Mouse (Mus musculus): ENCODE data around the gene Fam20c. TPM values are rescaled to one million over a fixed set of nuclear protein-coding genes. Genes with fewer than 3 reads are reported as not detected.
A peak's percentile ranks its signal among the peaks of the same experiment; 100 is the strongest.

Fam20c gene
- polyA plus RNA-seq, 1 experiment from 2014 or later, result 4.6 TPM

DNA sequence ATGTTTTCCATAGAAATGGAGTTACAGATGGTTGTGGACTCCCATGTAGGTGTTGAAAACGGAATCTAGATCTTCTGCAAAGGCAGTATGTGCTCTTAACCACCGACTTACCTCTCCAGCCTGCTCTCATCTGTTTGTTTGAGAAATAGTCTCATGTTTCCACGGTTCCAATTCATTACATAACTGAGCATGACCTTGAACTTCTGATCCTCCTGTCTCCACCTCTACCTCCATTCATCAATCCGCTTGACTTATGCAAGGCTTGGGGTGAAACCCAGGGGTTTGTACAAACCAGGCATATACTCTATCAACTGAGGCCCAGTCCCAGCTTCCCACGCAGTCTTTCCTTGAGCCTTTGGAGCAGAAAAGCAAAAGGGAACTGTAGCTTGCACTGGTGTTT lies 12.8 kb upstream of the Fam20c start:
- no peaks in the 10 kb centered on the region for H3K27me3 ChIP-seq (replicated peaks; ENCODE audit: low read depth, poor library complexity, severe bottlenecking)
- H3K9me3 ChIP-seq, result no peaks in the 10 kb centered on the region
- H3K36me3 ChIP-seq (replicated peaks), result no peaks in the 10 kb centered on the region
- DNase-seq (ENCODE audit: low spot score), result no peak
- H3K4me1 ChIP-seq, result peaks cover 8% of the 10 kb centered on the region
- H3K4me3 ChIP-seq, result no peak overlapping the region
- WGBS, result 80% methylated on average over 5 of the region's 5 CpGs
- no peak overlapping the region for H3K27ac ChIP-seq (replicated peaks)

DNA sequence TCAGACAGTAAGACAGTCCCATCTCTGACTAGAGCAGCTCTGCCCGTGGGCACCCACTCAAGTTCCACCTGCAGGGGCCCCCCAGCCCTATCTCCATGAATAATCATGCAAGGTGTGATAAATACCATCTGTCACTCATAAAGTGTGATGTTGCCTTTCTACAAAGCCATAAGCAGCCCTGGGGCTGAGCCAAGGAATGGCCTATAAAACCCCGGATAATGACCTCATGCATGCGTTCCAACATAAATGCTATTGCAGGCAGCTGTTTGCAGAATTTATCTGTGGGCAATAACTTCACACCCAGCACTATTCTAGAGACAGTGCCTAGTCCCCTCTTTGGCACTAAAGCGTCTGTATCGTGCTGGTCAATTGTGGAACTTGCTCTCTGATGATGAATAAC lies 12.0 kb upstream of the Fam20c start:
- peaks cover 8% of the 10 kb centered on the region for H3K4me1 ChIP-seq
- no peaks in the 10 kb centered on the region for H3K36me3 ChIP-seq (replicated peaks)
- H3K27me3 ChIP-seq (replicated peaks; ENCODE audit: low read depth, poor library complexity, severe bottlenecking), result no peaks in the 10 kb centered on the region
- no peak overlapping the region for H3K4me3 ChIP-seq
- H3K9me3 ChIP-seq, result no peaks in the 10 kb centered on the region
- WGBS, result 84% methylated on average over 5 of the region's 5 CpGs
- no peak overlapping the region for H3K27ac ChIP-seq (replicated peaks)
- DNase-seq (ENCODE audit: low spot score), result no peak

DNA sequence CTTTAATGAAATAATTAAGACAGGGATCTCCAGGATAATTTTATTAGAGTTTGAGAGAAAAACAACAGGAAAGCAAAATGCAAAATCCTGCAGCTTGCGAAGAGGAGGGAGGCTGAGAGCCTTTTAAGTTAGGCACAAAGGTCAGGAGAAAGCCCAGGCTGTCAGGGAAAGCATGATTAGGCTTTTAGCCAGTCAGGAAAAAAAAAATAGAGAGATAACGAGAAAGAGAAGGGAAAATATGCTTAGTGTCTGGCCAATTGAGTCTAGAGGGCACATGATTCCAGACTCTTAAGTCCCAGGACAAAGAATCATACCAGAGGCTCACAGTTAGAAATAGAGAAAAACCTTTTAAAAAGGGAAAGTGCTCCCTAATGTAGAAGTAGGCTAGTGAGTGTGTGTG lies 10.7 kb upstream of the Fam20c start:
- H3K4me3 ChIP-seq, result no peak overlapping the region
- WGBS, result 39% methylated on average over 2 of the region's 2 CpGs
- H3K27ac ChIP-seq (replicated peaks), result no peak overlapping the region
- H3K9me3 ChIP-seq, result no peaks in the 10 kb centered on the region
- no peaks in the 10 kb centered on the region for H3K36me3 ChIP-seq (replicated peaks)
- no peaks in the 10 kb centered on the region for H3K4me1 ChIP-seq
- no peaks in the 10 kb centered on the region for H3K27me3 ChIP-seq (replicated peaks; ENCODE audit: low read depth, poor library complexity, severe bottlenecking)
- no peak for DNase-seq (ENCODE audit: low spot score)

DNA sequence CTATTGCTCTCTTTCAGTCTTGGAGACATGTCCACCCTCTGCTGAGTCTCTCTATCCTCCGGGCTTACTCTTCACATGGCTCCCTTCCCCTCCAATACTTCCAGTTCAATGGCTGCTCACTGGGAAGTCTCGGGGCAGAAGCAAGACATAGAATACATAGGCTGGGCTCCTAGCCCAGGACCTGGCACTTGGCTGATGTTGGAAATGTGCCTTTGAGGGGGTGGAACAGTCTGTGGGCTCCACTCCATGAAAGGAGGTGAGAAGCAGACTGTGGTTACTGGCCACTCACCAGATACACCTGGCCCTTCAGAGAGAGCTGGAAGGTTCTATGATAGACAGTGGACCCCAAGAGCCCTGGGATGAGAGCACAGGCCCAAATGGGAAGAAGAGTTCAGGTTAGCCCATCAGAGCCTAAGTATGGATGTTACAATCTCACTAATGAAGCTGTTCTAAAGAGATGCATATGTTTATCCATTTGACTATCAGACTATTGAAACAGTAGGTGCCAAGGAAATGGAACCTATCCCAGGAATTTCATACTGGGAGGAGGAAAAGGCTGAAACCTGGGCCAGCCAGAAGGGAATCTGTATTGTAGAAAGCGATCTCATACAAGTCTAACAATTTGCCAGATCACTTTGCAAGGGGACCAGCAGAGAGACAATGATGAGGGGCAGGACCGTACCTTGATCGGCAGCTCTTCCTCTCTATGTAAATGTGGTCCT lies 8.8 kb upstream of the Fam20c start:
- peaks cover under 1% of the 10 kb centered on the region; the same call in 1 of the 2 replicates for H3K27me3 ChIP-seq (replicated peaks; ENCODE audit: low read depth, poor library complexity, severe bottlenecking)
- H3K4me1 ChIP-seq, result no peaks in the 10 kb centered on the region
- H3K36me3 ChIP-seq (replicated peaks), result no peaks in the 10 kb centered on the region
- DNase-seq (ENCODE audit: low spot score), result no peak
- no peaks in the 10 kb centered on the region for H3K9me3 ChIP-seq
- H3K4me3 ChIP-seq, result no peak overlapping the region
- WGBS, result 89% methylated on average over 5 of the region's 5 CpGs
- H3K27ac ChIP-seq (replicated peaks), result no peak overlapping the region

DNA sequence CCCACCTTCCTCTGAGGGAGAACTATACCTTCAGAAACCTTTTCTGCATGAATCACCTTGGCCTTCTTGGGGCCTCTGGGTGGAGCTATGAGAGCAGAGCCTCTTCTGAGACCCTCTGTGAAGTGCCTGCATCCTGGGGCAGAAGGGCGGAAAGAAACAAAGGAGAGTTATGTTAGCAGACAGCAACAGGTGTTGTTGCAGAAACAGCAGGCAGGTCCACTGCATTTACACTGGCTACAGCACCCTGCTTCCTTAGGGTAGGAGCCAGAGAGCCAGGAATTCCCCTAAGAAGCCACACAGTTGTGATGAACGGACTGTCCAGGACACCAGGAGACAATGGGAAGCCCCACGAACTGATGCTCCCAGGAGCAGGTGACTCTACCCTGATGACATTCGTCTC lies 1.0 kb upstream of the Fam20c start:
- peaks cover 43% of the 10 kb centered on the region for H3K4me1 ChIP-seq
- H3K4me3 ChIP-seq, result peak overlapping the region; percentile 68; the same call in 1 of the 2 replicates
- H3K27ac ChIP-seq (replicated peaks), result no peak overlapping the region
- DNase-seq (ENCODE audit: low spot score), result no peak
- H3K9me3 ChIP-seq, result no peaks in the 10 kb centered on the region
- H3K36me3 ChIP-seq (replicated peaks), result no peaks in the 10 kb centered on the region
- peaks cover 75% of the 10 kb centered on the region for H3K27me3 ChIP-seq (replicated peaks; ENCODE audit: low read depth, poor library complexity, severe bottlenecking)
- 65% methylated on average over 4 of the region's 4 CpGs for WGBS

DNA sequence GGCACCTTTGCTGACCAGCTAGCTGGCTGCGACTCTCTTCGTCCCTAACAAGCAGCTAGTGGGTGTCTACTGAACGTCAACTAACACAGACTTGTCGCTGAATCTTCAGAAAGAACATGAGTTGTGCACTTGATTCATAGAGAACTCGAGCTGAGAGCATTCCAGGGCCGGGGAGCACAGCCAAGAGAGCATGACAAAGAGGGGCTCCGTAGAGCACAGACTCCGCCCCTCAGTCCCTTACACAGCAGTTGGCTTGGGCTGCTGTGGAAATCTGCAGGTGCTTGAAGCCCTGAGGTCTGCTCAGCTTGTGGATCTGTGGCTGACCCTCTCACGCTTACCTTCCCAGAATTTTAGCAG lies 390 bp upstream of the Fam20c start:
- Histone ChIP-seq H3K9me3 (no peaks in the 10 kb centered on the region), H3K27ac (replicated peaks) (peak overlapping the region; percentile 77), H3K27me3 (replicated peaks; ENCODE audit: low read depth, poor library complexity, severe bottlenecking) (peaks cover 81% of the 10 kb centered on the region), H3K4me3 (peak overlapping the region; percentile 68), H3K36me3 (replicated peaks) (no peaks in the 10 kb centered on the region), H3K4me1 (peaks cover 43% of the 10 kb centered on the region)
- 5% methylated on average over 9 of the region's 9 CpGs for WGBS
- DNase-seq (ENCODE audit: low spot score), result peak; percentile 45

DNA sequence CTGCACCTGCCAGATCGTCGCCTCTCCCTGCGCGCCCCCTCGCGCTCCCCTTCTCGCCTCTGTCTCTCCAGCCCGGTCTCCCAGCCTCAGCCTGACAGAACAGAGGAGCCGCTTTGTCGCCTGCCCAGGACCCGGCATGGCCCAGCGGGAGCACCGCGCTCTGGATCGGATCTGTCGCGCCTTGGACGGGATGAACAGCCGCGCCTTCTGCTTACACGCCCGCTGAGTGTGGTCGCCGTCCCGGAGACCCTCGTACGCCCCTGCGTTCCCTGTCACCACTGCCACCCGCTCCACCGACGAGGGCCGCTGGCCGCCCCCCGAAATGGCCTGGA lies 773 bp downstream of the Fam20c start:
- under 1% methylated on average over 34 of the region's 34 CpGs for WGBS
- Histone ChIP-seq H3K27me3 (replicated peaks; ENCODE audit: low read depth, poor library complexity, severe bottlenecking) (peaks cover 86% of the 10 kb centered on the region), H3K4me3 (peak overlapping the region; percentile 68), H3K4me1 (peaks cover 43% of the 10 kb centered on the region), H3K9me3 (no peaks in the 10 kb centered on the region), H3K27ac (replicated peaks) (peak overlapping the region; percentile 77), H3K36me3 (replicated peaks) (no peaks in the 10 kb centered on the region)
- DNase-seq (ENCODE audit: low spot score), result no peak

DNA sequence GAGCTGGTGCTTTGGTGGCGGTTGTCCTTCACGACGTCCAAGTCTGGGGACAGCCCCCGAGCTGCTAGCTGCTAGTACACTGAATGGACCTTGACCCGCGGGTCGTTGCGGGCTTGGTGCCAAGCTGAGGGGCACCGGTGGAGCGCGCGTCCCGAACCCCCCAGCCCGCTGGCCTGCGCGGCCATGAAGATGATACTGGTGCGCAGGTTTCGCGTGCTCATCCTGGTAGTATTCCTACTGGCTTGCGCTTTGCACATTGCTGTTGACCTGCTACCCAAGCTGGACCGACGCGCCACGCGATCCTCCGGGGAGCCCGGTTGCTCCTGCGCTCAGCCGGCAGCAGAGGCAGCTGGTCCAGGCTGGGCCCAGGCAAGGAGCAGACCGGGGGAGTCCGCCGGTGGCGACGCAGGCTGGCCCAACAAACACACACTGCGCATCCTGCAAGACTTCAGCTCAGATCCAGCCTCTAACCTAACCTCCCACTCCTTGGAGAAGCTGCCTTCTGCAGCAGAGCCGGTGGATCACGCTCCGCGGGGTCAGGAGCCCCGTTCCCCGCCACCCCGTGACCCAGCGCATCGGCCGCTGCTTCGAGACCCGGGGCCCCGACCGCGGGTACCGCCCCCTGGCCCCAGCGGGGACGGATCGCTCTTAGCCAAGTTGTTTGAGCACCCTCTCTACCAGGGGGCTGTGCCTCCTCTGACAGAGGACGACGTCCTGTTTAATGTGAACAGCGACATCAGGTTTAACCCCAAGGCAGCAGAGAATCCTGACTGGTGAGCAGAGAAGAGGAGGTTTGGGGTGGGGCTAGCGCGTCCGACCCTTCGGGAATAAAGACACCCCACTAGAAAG lies 1.4 kb downstream of the Fam20c start:
- Histone ChIP-seq H3K36me3 (replicated peaks) (no peaks in the 10 kb centered on the region), H3K27ac (replicated peaks) (peak overlapping the region; percentile 77), H3K9me3 (no peaks in the 10 kb centered on the region), H3K4me1 (peaks cover 48% of the 10 kb centered on the region), H3K27me3 (replicated peaks; ENCODE audit: low read depth, poor library complexity, severe bottlenecking) (peaks cover 89% of the 10 kb centered on the region), H3K4me3 (peak overlapping the region; percentile 68)
- DNase-seq (ENCODE audit: low spot score), result peak; percentile 43
- 1% methylated on average over 61 of the region's 61 CpGs for WGBS

DNA sequence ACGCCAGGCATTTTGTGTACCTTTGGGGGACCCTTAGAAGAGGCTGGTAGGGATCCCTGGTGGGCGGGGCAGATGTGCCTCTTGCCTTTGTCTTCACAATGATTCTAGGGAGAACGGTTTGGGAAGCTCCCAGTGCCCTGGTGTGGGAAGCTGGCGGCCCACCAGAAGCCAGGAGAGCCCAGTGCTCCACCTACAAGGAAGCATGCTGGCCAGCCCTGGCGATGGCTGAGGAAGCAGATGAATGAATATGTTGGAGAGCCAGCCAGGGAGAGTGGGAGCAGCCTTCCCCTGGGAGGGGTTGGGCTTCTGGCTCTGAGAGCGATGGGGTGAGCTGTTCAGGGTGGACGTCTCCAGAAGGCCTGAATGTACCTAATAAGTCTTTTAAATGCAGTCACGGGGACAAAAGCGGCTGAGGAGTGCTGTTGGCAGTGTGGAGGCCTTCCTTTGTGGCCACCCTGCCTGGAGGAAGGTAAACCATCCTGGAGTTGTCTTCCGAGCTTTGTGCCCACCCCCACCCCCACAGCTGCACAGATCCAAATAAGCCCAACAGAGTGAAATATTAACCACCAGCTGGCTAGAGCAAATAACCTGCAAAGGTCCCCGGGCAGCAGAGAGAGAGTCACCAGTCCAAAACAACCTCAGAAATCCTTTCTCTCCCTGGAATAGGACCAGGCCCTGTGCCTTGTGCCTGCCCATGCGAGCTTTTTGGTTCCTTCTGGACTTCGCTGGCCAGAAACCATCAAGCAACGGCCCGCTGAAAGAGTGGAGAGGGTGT lies 2.2 kb downstream of the Fam20c start:
- DNase-seq (ENCODE audit: low spot score), result no peak
- Histone ChIP-seq H3K27ac (replicated peaks) (peak overlapping the region; percentile 77; the same call in 1 of the 2 replicates), H3K27me3 (replicated peaks; ENCODE audit: low read depth, poor library complexity, severe bottlenecking) (peaks cover 81% of the 10 kb centered on the region)

DNA sequence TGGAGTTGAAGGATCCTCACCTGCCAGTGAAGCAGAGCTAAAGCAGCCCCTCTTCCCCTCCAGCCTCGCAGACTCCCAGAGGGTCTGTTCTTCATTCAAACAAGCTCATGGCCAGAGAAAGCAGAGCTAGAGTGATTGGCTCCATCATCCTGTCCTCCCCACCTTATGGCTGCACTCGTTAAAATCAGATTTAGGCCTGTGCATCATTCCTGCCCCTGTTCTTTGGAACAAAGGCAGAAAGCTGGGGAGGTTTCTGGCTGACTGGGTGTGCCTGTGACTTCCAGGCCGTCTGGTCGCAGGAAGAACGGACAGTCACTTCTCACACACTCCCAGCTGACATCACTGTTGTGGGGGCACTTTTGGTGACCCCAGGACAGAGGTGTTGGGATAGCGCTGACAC lies 2.8 kb downstream of the Fam20c start:
- no peak for DNase-seq (ENCODE audit: low spot score)
- WGBS, result 69% methylated on average over 6 of the region's 6 CpGs
- Histone ChIP-seq H3K4me1 (peaks cover 60% of the 10 kb centered on the region), H3K27me3 (replicated peaks; ENCODE audit: low read depth, poor library complexity, severe bottlenecking) (peaks cover 77% of the 10 kb centered on the region), H3K36me3 (replicated peaks) (no peaks in the 10 kb centered on the region), H3K9me3 (no peaks in the 10 kb centered on the region), H3K4me3 (peak overlapping the region; percentile 68), H3K27ac (replicated peaks) (no peak overlapping the region)

More for the DNA sequence above, 2.2 kb downstream of the Fam20c start:
- WGBS, result 32% methylated on average over 15 of the region's 15 CpGs
- H3K9me3 ChIP-seq, result no peaks in the 10 kb centered on the region
- H3K4me1 ChIP-seq, result peaks cover 55% of the 10 kb centered on the region
- no peaks in the 10 kb centered on the region for H3K36me3 ChIP-seq (replicated peaks)
- H3K4me3 ChIP-seq, result peak overlapping the region; percentile 68

DNA sequence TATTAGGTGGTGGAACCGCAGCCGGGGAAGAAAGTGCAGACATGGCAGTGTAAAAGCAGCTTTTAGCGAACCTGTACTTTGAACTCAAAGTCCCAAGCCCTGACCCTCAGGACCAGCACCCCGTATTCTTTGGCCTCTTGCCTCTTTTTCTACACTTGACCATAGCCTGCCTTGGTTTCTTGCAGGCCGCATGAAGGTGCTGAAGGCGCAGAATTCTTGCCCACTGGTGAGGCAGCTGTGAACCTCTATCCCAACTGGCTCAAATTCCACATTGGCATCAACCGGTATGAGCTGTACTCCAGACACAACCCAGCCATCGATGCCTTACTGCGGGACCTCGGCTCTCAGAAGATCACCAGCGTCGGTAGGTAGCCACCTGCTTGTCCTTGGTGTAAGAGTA lies 3.3 kb downstream of the Fam20c start:
- no peak overlapping the region for H3K27ac ChIP-seq (replicated peaks)
- DNase-seq (ENCODE audit: low spot score), result no peak
- no peak overlapping the region; the same call in 1 of the 2 replicates for H3K4me3 ChIP-seq
- peaks cover 72% of the 10 kb centered on the region for H3K27me3 ChIP-seq (replicated peaks; ENCODE audit: low read depth, poor library complexity, severe bottlenecking)
- H3K9me3 ChIP-seq, result no peaks in the 10 kb centered on the region
- peaks cover 64% of the 10 kb centered on the region for H3K4me1 ChIP-seq
- H3K36me3 ChIP-seq (replicated peaks), result no peaks in the 10 kb centered on the region
- 93% methylated on average over 12 of the region's 12 CpGs for WGBS

DNA sequence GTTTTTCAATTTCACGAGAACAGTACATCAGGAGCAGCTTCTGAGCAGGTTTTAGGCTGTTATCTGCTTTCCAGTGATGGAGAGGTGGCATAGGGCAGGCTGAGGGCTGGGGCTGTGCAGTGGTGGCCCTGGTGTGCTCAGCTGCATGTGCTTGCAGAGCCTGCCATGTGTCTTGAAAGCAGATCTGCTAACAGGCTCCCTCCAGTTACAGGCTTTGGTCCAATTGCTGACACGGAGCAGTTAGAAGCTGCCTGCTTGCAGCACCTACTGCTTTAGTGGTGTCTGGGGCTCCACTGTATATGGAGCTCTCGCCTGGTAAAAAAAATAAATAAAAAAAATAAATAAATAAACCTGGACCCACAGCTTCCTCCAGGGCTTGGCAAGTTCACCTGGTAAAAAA lies 4.2 kb downstream of the Fam20c start:
- WGBS, result 68% methylated on average over 3 of the region's 3 CpGs
- Histone ChIP-seq H3K4me1 (peaks cover 63% of the 10 kb centered on the region), H3K36me3 (replicated peaks) (no peaks in the 10 kb centered on the region), H3K4me3 (no peak overlapping the region), H3K27me3 (replicated peaks; ENCODE audit: low read depth, poor library complexity, severe bottlenecking) (peaks cover 63% of the 10 kb centered on the region), H3K27ac (replicated peaks) (no peak overlapping the region), H3K9me3 (no peaks in the 10 kb centered on the region)
- DNase-seq (ENCODE audit: low spot score), result no peak

All from embryonic facial prominence, embryonic 10.5 days (tissue).